Mouse (Mus musculus) lung, postnatal 0 days (tissue): ENCODE measurements at regions not wholly inside any gene's neighbourhood (a gene's known extent, or its start where the extent isn't known, plus 50 kb on each side); places are given as distances from the start of the nearest gene placed in this dataset.
A peak's percentile ranks its signal among the peaks of the same experiment; 100 is the strongest.

Experiments
- ATAC-seq: fragments of 200-750 bp; cut with Nextera tagmentation; 2 replicates; pipeline ENCODE4 v1.8.0; 2017; ENCODE audit warnings: moderate library complexity
- DNase-seq: peaks from one replicate; pipeline ENCODE4 v3.0.0-alpha.2; 2016; ENCODE audit warnings: low spot score
- H3K27ac ChIP-seq: fragments of 300-500 bp; sonication (generic); 2 replicates; pipeline ENCODE4 v1.5.1; 2014; ENCODE audit warnings: antibody characterized with exemption, mild to moderate bottlenecking, low read length, mixed read lengths
- H3K27me3 ChIP-seq: fragments of 300-500 bp; sonication (generic); replicated peaks from 2 replicates; pipeline ENCODE4 v1.6.1; 2014; ENCODE audit warnings: low read length, mixed read lengths; ENCODE audit not compliant: insufficient read depth
- H3K36me3 ChIP-seq: fragments of 300-500 bp; sonication (generic); 2 replicates; pipeline ENCODE4 v1.6.1; 2014; ENCODE audit warnings: low read length, mixed read lengths; ENCODE audit not compliant: insufficient read depth
- H3K4me1 ChIP-seq: fragments of 300-500 bp; sonication (generic); 2 replicates; pipeline ENCODE4 v1.6.1; 2014; ENCODE audit warnings: antibody characterized with exemption, low read depth, low read length, mixed read lengths; ENCODE audit not compliant: insufficient read depth
- H3K4me2 ChIP-seq: fragments of 300-500 bp; sonication (generic); replicated peaks from 2 replicates; pipeline ENCODE4 v1.6.1; 2014; ENCODE audit warnings: low read depth, mild to moderate bottlenecking, low read length, moderate library complexity, mixed read lengths
- H3K4me3 ChIP-seq: fragments of 300-500 bp; sonication (generic); 2 replicates; pipeline ENCODE4 v1.5.1; 2014; ENCODE audit warnings: low read depth, low read length
- H3K9ac ChIP-seq: fragments of 300-500 bp; sonication (generic); replicated peaks from 2 replicates; pipeline ENCODE4 v1.6.1; 2014; ENCODE audit warnings: low read depth, mild to moderate bottlenecking
- H3K9me3 ChIP-seq: fragments of 300-500 bp; sonication (generic); 2 replicates; pipeline ENCODE4 v1.6.1; 2016; ENCODE audit warnings: low read length, mixed read lengths
- CTCF ChIP-seq: IDR thresholded peaks from 2 replicates; pipeline ENCODE4 v1.5.1; 2016; ENCODE audit warnings: antibody characterized with exemption, mild to moderate bottlenecking
- EP300 ChIP-seq: IDR thresholded peaks from 2 replicates; pipeline ENCODE4 v1.6.1; 2016; ENCODE audit warnings: antibody characterized with exemption, mild to moderate bottlenecking, control low read depth
- WGBS: fragments of 180-500 bp; shearing (Covaris S2); extraction: QIAGEN DNeasy Blood & Tissue Kit; methylation state at CpG from one replicate; pipeline ENCODE4 v1.1.7; 2014; 5-methylcytosine and 5-hydroxymethylcytosine counted together

GRCm38 (mm10) chr6:101513696-101514095 lies 136.0 kb upstream of the Pdzrn3 start:
- Histone ChIP-seq H3K27me3 (no peaks in the 10 kb centered on the region), H3K4me2 (no peak overlapping the region), H3K9me3 (no peaks in the 10 kb centered on the region), H3K9ac (no peak overlapping the region), H3K27ac (no peak overlapping the region), H3K4me3 (no peak overlapping the region), H3K4me1 (no peaks in the 10 kb centered on the region), H3K36me3 (no peaks in the 10 kb centered on the region)
- no peak for DNase-seq
- no peak for TF ChIP-seq EP300
- TF ChIP-seq CTCF = no peak
- 83% methylated on average over 2 of the region's 2 CpGs for WGBS
- no peak for ATAC-seq

- ATAC-seq = no peak
- 32% methylated on average over 5 of the region's 5 CpGs for WGBS
- Histone ChIP-seq H3K27ac (no peak overlapping the region), H3K27me3 (no peaks in the 10 kb centered on the region), H3K4me3 (no peak overlapping the region), H3K9me3 (no peaks in the 10 kb centered on the region), H3K4me1 (no peaks in the 10 kb centered on the region), H3K36me3 (no peaks in the 10 kb centered on the region), H3K9ac (no peak overlapping the region), H3K4me2 (no peak overlapping the region)
- TF ChIP-seq EP300 = no peak
- TF ChIP-seq CTCF = no peak
- no peak for DNase-seq
Observed at GRCm38 (mm10) chr6:101502149-101502548, 124.5 kb upstream of the Pdzrn3 start.

- Histone ChIP-seq H3K4me1 (no peaks in the 10 kb centered on the region), H3K4me3 (no peak overlapping the region), H3K9me3 (no peaks in the 10 kb centered on the region), H3K36me3 (no peaks in the 10 kb centered on the region), H3K9ac (no peak overlapping the region), H3K27ac (no peak overlapping the region), H3K27me3 (no peaks in the 10 kb centered on the region), H3K4me2 (no peak overlapping the region)
- ATAC-seq (no peak), DNase-seq (no peak)
- WGBS = 78% methylated on average over 4 of the region's 4 CpGs
- TF ChIP-seq EP300 (no peak), CTCF (no peak)
Observed at GRCm38 (mm10) chr6:101501716-101502115, 124.0 kb upstream of the Pdzrn3 start.

- Histone ChIP-seq H3K27ac (no peak overlapping the region), H3K4me3 (no peak overlapping the region), H3K9me3 (no peaks in the 10 kb centered on the region), H3K36me3 (no peaks in the 10 kb centered on the region), H3K27me3 (no peaks in the 10 kb centered on the region), H3K4me1 (no peaks in the 10 kb centered on the region), H3K9ac (no peak overlapping the region), H3K4me2 (no peak overlapping the region)
- DNase-seq (no peak), ATAC-seq (no peak)
- TF ChIP-seq CTCF (no peak), EP300 (no peak)
Observed at GRCm38 (mm10) chr6:101500202-101500601, 122.5 kb upstream of the Pdzrn3 start.

GRCm38 (mm10) chr6:101488466-101488865 lies 110.8 kb upstream of the Pdzrn3 start:
- Histone ChIP-seq H3K9me3 (no peaks in the 10 kb centered on the region), H3K4me1 (no peaks in the 10 kb centered on the region), H3K27ac (no peak overlapping the region), H3K4me2 (no peak overlapping the region), H3K9ac (no peak overlapping the region), H3K36me3 (no peaks in the 10 kb centered on the region), H3K4me3 (no peak overlapping the region), H3K27me3 (no peaks in the 10 kb centered on the region)
- DNase-seq (no peak), ATAC-seq (no peak)
- WGBS = 35% methylated on average over 2 of the region's 2 CpGs
- TF ChIP-seq EP300 = no peak
- TF ChIP-seq CTCF = no peak

GRCm38 (mm10) chr6:101484526-101485287 lies 107.0 kb upstream of the Pdzrn3 start:
- whole genome bisulfite sequencing = 32% methylated on average over 11 of the region's 12 CpGs

More at GRCm38 (mm10) chr6:101484526-101485287, 107.0 kb upstream of the Pdzrn3 start:
- Histone ChIP-seq H3K36me3 (no peaks in the 10 kb centered on the region), H3K9me3 (no peaks in the 10 kb centered on the region), H3K4me1 (no peaks in the 10 kb centered on the region), H3K4me2 (no peak overlapping the region), H3K27me3 (no peaks in the 10 kb centered on the region), H3K4me3 (no peak overlapping the region), H3K9ac (no peak overlapping the region), H3K27ac (no peak overlapping the region)
- no peak for TF ChIP-seq CTCF
- TF ChIP-seq EP300 = no peak; the same call in 1 of the 2 replicates
- DNase-seq (peak; percentile 77), ATAC-seq (peak; percentile 71)
